Mouse (Mus musculus) intestine, embryonic 14.5 days (tissue): ENCODE results near the gene Jaml. TPM values are rescaled to one million over a fixed set of nuclear protein-coding genes. Genes with fewer than 3 reads are reported as not detected.
"Not testable (repeated sequence)": the region's sequence is repeated elsewhere in the genome, so short reads cannot be mapped to it uniquely, and the experiment has no call there.

Experiments used
- ATAC-seq: fragments of 200-750 bp; cut with Nextera tagmentation; replicated peaks from 2 replicates; pipeline ENCODE4 v1.8.0; 2017; ENCODE audit warnings: low read depth, moderate number of reproducible peaks, moderate TSS enrichment, moderate library complexity; ENCODE audit not compliant: low FRiP score, low TSS enrichment
- DNase-seq: peaks from one replicate; pipeline ENCODE4 v3.0.0-alpha.2; 2018; ENCODE audit warnings: low spot score
- H3K27ac ChIP-seq: fragments of 300-500 bp; sonication (generic); 2 replicates; pipeline ENCODE4 v1.5.1; 2014; ENCODE audit warnings: low read depth, mild to moderate bottlenecking, control low read depth
- H3K27me3 ChIP-seq: fragments of 300-500 bp; sonication (generic); replicated peaks from 2 replicates; pipeline ENCODE4 v1.6.1; 2014; ENCODE audit warnings: low read length, control low read depth; ENCODE audit not compliant: control insufficient read depth, insufficient read depth
- H3K36me3 ChIP-seq: fragments of 300-500 bp; sonication (generic); 2 replicates; pipeline ENCODE4 v1.6.1; 2014; ENCODE audit warnings: low read length, control low read depth; ENCODE audit not compliant: control insufficient read depth, insufficient read depth
- H3K4me1 ChIP-seq: fragments of 300-500 bp; sonication (generic); replicated peaks from 2 replicates; pipeline ENCODE4 v1.6.1; 2014; ENCODE audit warnings: low read length, control low read depth, mixed read lengths; ENCODE audit not compliant: control insufficient read depth, insufficient read depth
- H3K4me2 ChIP-seq: fragments of 300-500 bp; sonication (generic); 2 replicates; pipeline ENCODE4 v1.6.1; 2014; ENCODE audit warnings: low read length
- H3K4me3 ChIP-seq: fragments of 300-500 bp; sonication (generic); 2 replicates; pipeline ENCODE4 v1.5.1; 2014; ENCODE audit warnings: low read depth, low read length, control low read depth, mixed read lengths
- H3K9ac ChIP-seq: fragments of 300-500 bp; sonication (generic); 2 replicates; pipeline ENCODE4 v1.6.1; 2014; ENCODE audit warnings: mild to moderate bottlenecking, low read length
- H3K9me3 ChIP-seq: fragments of 300-500 bp; sonication (generic); 2 replicates; pipeline ENCODE4 v1.6.1; 2016; ENCODE audit warnings: low read length, control low read depth; ENCODE audit not compliant: control insufficient read depth
- WGBS: fragments of 180-500 bp; shearing (Covaris S2); extraction: QIAGEN DNeasy Blood & Tissue Kit; methylation state at CpG from one replicate; pipeline ENCODE4 v1.1.7; 2014; 5-methylcytosine and 5-hydroxymethylcytosine counted together
- polyA plus RNA-seq: library from polyadenylated mRNA; unstranded; fragments of >200 nt; fragmentation: Nextera tagmentation; extraction: Ambion mirVana; gene quantifications from 2 replicates; pipeline ENCODE4 v1.2.1, GENCODE M21; 2014

The Jaml gene
- 42.7 and 49.4 TPM in 2 replicates for polyA plus RNA-seq

GRCm38 (mm10) chr9:45079011-45079410 lies at the start of gene Jaml:
TSS of gene Jaml (plus strand) at chr9:45079183.
- no peaks in the 10 kb centered on the region for H3K36me3 ChIP-seq
- ATAC-seq (no peak), DNase-seq (no peak)
- H3K9ac ChIP-seq: no peak within 1 kb of the TSS
- no peak within 1 kb of the TSS for H3K4me2 ChIP-seq
- no peak within 1 kb of the TSS for H3K27ac ChIP-seq
- no peak within 1 kb of the TSS for H3K4me3 ChIP-seq
- H3K27me3 ChIP-seq: 0 out of 2 replicates have a peak, but pooled peaks cover 5% of the 10 kb centered on the region
- no peaks in the 10 kb centered on the region for H3K4me1 ChIP-seq
- H3K9me3 ChIP-seq: no peaks in the 10 kb centered on the region
- WGBS: 83% methylated on average over 5 of the region's 5 CpGs

DNA sequence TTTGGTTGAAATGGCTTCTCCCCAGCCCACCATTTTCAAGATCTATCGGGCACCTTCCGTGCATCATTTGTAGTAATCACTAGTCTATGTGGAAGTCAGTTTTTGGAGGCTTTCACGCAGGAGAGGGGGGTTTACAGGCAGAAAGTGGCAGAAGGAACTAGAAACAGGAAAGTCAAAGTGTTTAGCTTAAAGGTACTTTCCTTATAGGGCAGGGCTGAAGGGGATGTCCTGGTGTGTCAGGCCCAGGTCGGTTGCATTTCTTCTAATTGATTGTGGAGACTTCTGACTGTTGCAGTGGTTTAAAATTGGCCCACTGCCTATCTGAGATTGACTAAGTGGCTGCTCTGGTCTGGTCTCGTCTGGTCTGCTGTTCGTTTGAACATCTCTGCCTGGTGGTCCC lies 48.6 kb upstream of the Jaml start:
- H3K27ac ChIP-seq: no peak overlapping the region
- H3K4me3 ChIP-seq: no peak overlapping the region
- H3K9me3 ChIP-seq: no peaks in the 10 kb centered on the region
- no peaks in the 10 kb centered on the region for H3K4me1 ChIP-seq
- WGBS: 66% methylated on average over 6 of the region's 6 CpGs
- DNase-seq: no peak
- no peak overlapping the region for H3K4me2 ChIP-seq
- no peaks in the 10 kb centered on the region for H3K27me3 ChIP-seq
- no peak for ATAC-seq
- no peaks in the 10 kb centered on the region for H3K36me3 ChIP-seq
- no peak overlapping the region for H3K9ac ChIP-seq

GRCm38 (mm10) chr9:45032261-45032660 lies 46.7 kb upstream of the Jaml start:
- 59% methylated on average over 2 of the region's 2 CpGs for WGBS
- Histone ChIP-seq H3K27ac (no peak overlapping the region), H3K4me3 (no peak overlapping the region), H3K27me3 (no peaks in the 10 kb centered on the region), H3K4me2 (no peak overlapping the region), H3K36me3 (no peaks in the 10 kb centered on the region), H3K9me3 (no peaks in the 10 kb centered on the region), H3K4me1 (no peaks in the 10 kb centered on the region), H3K9ac (no peak overlapping the region)
- no peak for DNase-seq
- ATAC-seq: no peak

GRCm38 (mm10) chr9:45034526-45034925 lies 44.5 kb upstream of the Jaml start:
- peaks cover 10% of the 10 kb centered on the region; the same call in 1 of the 2 replicates for H3K27me3 ChIP-seq
- no peaks in the 10 kb centered on the region for H3K36me3 ChIP-seq
- no peaks in the 10 kb centered on the region for H3K9me3 ChIP-seq
- H3K27ac ChIP-seq: no peak overlapping the region
- ATAC-seq: no peak
- H3K4me2 ChIP-seq: no peak overlapping the region
- whole genome bisulfite sequencing: 80% methylated on average over 3 of the region's 3 CpGs
- H3K4me1 ChIP-seq: no peaks in the 10 kb centered on the region
- H3K9ac ChIP-seq: no peak overlapping the region
- no peak for DNase-seq
- no peak overlapping the region for H3K4me3 ChIP-seq

DNA sequence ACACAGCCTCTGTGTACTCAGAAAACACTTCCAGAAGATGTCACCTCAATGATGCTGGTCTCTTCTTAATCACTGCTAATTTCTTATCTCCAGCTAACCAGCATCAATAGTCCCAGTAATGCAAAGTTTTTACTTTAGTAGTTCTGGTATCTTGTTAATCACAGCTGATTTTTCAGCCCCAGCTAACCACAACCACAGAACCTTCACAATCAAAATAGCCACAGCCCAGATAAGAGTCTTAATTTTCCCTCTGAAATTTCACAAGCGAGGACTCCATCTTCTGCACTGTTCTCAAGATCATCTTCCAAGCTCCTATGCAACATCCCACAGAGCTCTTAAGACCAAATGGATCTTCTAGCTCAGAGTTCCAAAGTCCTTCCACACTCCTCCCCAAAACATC lies 41.2 kb upstream of the Jaml start:
- DNase-seq, H3K4me2 ChIP-seq, H3K9ac ChIP-seq, H3K36me3 ChIP-seq, H3K4me1 ChIP-seq, H3K4me3 ChIP-seq, H3K27ac ChIP-seq, ATAC-seq, H3K9me3 ChIP-seq: not testable (repeated sequence)
- 81% methylated on average over 1 of the region's 1 CpGs for WGBS
- peaks cover 38% of the 10 kb centered on the region for H3K27me3 ChIP-seq

DNA sequence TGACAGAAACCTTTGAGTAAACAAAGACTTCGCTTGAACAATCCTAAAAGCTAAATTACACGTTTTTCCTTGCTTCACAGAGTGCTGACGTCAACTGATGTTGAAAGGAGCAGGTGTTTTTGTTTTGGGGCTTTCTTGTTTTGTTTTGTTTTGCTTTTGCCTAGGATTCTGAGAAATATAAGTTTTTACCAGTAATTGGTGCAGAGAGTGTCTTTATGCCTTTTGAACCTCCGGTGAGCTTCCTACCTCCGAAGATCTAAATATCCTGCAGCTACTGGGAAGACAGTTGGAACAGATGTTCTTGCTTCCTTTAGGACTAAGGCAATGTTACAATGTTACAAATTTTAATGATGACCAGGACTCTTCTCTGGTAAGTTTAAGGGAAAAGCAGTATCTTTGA lies 39.5 kb upstream of the Jaml start, which contains the start of gene Mpzl2:
Mpzl2 (plus strand) TSS at position 301 of the 400 bp plus-strand sequence.
- Histone ChIP-seq H3K4me3 (no peak within 1 kb of the TSS), H3K4me2 (peak within 1 kb of the TSS; percentile 15), H3K27ac (no peak within 1 kb of the TSS), H3K36me3 (no peaks in the 10 kb centered on the region), H3K27me3 (peaks cover 44% of the 10 kb centered on the region), H3K9ac (no peak within 1 kb of the TSS), H3K9me3 (no peaks in the 10 kb centered on the region), H3K4me1 (peaks cover 5% of the 10 kb centered on the region; the same call in 1 of the 2 replicates)
- ATAC-seq (no peak), DNase-seq (no peak)
- WGBS: 39% methylated on average over 5 of the region's 5 CpGs

- WGBS: 18% methylated on average over 14 of the region's 14 CpGs
- Histone ChIP-seq H3K9ac (no peak overlapping the region), H3K4me1 (peaks cover 5% of the 10 kb centered on the region; the same call in 1 of the 2 replicates), H3K4me2 (peak overlapping the region; percentile 15), H3K36me3 (no peaks in the 10 kb centered on the region), H3K27ac (no peak overlapping the region), H3K4me3 (no peak overlapping the region), H3K27me3 (peaks cover 44% of the 10 kb centered on the region), H3K9me3 (no peaks in the 10 kb centered on the region)
- DNase-seq (no peak), ATAC-seq (no peak)
Observed at GRCm38 (mm10) chr9:45040066-45040845, 38.7 kb upstream of the Jaml start.

DNA sequence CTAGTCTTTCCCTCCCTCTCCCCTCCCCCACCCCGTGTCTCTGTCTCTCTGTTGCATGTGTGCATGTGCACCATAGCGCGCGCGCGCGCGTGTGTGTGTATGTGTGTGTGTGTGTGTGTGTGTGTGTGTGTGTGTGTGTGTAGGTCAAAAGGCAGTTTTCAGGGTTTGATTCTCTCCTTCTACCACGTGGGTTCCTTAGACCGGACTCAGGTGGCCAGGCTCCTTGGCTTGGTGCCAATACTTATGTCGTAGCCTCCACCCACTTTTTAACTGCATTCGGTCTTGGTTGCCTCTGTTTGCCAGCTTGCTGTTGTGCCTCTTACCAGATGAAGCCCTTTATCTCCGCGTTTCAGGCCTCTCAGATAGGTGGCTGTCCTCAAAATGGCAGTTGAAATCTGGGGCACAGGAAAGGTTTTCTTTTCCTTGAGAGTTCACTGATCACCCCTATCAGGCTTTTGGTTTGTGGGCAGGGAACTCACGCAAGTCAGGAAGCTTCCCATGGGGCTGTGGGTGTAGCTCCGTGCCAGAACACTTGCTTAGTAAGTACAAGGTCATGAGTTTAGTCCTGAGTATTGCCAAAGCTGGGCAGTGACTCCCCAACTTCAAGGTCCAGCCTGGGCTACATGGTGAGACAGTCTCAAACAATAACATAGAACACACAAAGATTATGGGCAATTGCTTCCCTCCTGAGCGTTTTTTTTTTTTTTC lies 37.7 kb upstream of the Jaml start:
- no peaks in the 10 kb centered on the region for H3K36me3 ChIP-seq
- peaks cover 5% of the 10 kb centered on the region; the same call in 1 of the 2 replicates for H3K4me1 ChIP-seq
- peaks cover 44% of the 10 kb centered on the region for H3K27me3 ChIP-seq
- ATAC-seq: no peak
- 43% methylated on average over 17 of the region's 17 CpGs for WGBS
- no peak overlapping the region for H3K4me3 ChIP-seq
- H3K27ac ChIP-seq: no peak overlapping the region
- DNase-seq: peak; percentile 65
- H3K4me2 ChIP-seq: peak overlapping the region; percentile 15
- no peaks in the 10 kb centered on the region for H3K9me3 ChIP-seq
- no peak overlapping the region for H3K9ac ChIP-seq
